Mouse (Mus musculus): ENCODE data around the gene Gdf11.
A peak's percentile ranks its signal among the peaks of the same experiment; 100 is the strongest.

Gdf11 gene

DNA sequence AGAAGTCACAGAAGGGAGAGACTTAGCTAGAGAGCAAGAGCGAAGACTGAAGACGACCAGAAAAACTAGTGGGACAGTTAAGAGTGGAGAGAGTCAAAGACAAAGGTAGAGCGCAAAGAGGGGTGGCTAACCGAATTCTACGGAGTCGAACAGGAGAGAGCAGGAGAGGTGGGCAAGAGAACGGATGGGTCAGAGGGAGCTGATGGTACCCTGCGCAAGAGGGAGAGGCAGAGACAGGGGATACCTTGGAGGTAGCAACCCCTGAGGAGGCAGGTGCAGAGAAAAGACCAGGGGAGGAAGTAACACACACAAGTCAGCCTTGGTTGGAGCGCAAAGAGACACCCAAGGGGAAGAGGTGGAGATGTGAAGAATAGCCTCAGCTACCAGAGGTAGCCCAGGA lies 728 bp upstream of the Gdf11 start:
- DNase-seq (ENCODE audit: low read depth) = no peak

DNA sequence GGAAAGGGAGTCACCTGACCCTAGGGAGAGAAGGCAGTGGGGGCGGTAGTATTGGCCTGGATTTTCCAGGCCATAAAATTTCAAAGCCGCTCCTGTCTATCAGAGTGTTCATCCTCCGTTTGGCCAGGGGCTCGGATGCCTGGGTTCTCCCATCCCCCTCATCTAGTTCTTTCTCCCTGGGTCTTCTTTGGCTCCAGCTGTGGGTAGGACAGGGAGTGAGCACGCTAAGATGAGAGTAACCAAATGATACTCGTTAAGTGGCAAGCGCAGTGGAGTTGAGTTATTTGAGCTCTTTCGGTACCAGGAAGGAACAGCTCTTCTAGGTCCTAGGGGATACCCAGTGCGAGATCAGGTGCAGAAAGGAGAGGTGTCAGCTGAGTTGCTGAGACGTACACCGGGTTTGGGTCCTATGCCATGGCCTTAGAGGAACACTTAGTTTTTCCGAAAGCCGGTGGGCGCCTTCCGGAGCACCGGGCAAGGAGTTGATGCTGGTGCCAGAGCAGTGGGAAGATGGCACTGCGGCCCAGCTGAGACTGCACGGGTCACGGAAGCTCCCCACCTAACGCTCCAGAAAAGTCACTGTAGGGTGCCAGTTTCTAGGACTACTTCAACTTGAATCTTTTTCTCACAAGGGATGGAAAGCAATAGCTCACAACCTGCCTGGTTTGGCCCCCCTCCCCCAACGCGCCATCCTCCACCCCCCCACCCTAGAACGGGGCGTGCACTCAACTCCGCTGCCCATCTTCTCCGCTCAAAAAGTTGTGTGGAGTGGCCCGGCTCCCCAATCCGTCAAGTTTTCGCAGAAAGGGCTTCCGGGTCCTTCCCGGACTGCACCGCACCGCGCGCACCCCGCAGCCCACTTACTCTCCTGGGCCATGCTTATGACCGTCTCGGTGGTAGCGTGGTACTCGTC lies 879 bp downstream of the Gdf11 start:
- DNase-seq (ENCODE audit: low read depth) = no peak

DNA sequence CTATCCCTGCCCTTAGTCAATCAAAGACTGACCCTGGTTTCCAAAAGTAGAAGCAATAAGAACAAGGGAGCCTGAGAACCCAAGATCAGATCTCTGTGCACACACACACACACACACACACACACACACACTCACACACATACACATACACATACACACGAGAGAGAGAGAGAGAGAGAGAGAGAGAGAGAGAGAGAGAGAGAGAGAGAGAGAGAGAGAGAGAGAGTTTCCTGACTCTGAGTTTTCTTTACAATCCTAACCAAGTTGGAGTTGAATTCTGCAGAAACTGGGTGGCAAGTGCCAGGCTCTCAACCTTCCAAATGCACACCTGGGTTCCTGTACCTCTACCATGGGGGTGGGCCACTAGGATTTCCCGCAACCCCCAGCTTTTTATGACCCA lies 1.7 kb downstream of the Gdf11 start:
- DNase-seq (ENCODE audit: low read depth) = no peak

DNA sequence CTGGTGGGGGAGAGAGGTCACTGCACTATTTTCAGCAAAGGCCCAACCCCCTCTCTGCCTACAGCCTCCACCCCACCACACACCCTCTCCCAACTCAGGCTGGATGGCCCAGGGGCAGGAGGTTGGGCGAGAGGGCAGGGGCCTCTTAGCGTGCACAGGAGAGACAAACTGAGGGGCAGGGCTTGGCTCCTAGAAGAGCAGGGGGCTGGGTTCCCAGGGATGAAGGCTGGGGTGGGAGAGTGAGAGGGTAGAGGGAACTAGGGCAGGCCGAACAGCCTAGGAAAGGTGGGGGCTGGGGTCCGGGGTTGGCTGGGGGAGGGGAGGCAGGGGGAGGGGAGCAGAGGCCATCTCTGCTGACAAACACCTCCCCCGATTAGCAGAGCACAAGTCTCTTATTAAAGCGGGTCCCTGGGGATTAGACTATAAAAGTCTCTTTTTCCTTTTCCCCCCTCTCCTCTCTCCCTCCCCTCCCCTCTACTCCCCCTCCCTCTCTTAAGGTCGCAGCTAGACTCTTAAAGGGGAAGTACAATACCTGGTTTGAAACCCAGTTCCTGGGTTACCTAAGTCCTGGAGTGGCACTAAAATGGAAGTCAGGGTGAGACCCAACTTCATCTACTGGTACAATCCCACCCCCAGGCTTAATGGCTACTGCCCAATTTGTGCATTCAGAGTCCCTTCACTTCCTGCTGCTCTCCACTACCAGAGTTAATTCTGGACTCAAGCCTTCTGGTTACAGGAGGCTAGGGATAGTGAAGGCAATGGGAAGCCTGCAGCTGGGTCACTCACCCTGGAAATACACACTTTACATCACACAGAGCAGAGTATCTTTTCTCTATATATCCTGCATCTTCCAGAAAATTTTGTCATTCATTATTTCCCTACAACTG lies 2.3 kb downstream of the Gdf11 start:
- no peak for DNase-seq (ENCODE audit: low read depth)

DNA sequence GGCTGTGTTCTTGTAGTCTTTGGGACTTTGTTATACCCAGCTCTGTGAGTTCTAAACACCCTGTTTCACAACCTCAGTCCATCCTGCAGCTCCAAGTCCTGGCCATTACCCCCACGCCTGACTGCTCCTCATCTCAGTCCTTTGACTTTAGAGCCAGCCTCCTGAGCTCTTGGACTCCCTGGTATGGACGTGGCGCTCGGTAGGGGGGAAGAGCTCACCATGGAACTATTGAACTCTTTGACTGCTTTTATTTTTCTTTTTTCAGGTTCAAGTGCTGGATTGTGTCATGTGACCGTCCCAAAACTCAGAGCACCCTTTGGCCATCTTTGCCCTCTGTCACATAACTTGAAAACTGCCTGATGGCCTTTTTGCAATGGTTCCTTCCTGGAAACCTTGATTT lies 9.5 kb downstream of the Gdf11 start:
- no peak for DNase-seq (ENCODE audit: low read depth)

DNA sequence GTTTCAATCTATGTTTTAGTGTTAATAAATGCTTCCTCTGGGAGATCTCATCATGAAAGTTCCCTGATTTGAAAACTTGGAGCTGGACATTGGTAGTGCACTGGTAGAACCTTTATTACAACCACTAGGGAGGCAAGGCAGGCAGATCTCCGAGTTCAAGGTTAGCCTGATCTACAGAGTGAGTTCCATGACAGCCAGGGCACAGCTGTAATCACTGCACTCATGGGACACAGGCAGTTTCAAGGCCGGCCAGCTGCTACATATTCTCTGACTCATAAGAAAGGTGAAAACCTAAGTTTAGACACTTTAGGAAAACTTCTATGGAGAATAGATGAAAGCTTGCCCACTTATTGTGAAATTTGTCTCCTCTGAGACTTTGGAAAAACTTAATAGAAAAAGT lies 12.7 kb downstream of the Gdf11 start:
- no peak for DNase-seq (ENCODE audit: low read depth)

DNA sequence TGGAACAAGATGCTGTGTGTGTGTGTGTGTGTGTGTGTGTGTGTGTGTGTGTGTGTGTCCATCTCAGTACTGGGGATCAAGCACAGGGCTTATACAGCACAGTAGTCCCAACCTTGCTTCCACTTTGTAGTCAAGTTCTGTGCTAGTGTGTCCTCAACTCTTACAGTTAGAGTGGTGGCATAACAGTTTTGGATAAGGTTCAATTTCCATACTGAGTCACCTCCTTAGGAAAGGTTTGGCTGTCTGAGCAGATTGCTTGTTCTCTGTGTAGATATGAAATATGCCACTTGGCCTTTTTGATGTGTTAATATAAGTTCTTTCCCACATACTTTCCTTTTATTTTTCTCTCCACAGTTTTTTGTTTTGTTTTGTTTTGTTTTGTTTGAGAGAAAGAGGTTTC lies 13.2 kb downstream of the Gdf11 start:
- DNase-seq (ENCODE audit: low read depth) = peak; percentile 70

DNA sequence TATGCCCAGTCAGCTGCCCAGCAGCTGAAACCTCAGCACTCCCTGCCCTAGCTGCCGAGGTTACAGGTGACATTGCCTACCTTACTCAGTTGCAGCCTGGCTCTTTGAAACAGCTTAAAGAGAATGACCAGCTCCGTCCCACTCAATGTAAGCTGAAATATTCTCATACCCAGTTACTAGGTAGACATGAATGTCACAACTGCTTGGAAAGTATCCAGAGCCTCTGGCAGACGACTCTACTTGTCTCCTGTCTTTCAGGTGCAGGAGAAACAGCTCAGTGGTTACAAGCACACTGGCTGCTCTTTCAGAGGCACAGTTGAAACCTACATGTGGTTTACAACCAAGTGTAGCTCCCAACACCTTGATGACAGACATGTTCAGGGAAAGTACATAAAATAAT lies 21.2 kb downstream of the Gdf11 start:
- no peak for DNase-seq (ENCODE audit: low read depth)

DNA sequence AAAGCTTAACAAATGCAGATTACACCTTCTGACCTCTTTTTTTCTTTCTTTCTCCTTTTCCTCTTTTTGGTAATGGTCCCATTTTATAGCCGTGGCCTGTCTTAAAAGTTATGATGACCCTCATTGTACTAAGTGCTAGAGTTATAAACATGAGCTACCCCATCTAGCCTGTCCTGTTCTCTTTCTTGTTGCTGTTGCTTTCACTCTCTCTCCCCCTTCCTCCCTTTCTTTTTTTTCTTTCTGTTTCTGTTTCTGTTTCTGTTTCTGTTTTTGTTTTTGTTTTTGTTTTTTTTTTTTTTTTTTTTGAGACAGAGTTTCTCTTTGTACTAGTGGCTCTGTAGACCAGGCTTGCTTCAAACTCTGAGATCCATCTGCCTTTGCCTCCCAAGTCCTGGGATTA lies 25.0 kb downstream of the Gdf11 start:
- no peak for DNase-seq (ENCODE audit: low read depth)

DNA sequence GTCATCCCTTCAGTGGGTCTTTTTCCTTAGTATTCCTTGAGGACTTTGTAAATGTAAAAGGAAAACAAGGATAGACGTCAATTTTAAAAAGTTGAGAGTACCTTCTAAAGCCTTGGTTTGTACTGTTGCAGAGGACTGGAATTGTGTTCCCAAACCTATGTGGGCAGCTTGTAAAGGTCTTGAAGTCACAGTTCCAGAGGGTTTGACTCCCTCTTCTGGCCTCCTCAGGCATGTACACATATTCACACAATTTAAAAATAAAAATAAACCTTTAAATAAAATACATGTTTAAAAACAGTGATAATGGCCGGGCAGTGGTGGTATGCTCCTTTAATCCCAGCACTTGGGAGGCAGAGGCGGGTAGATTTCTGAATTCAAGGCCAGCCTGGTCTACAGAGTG lies 25.5 kb downstream of the Gdf11 start:
- peak; percentile 57 for DNase-seq (ENCODE audit: low read depth)

DNA sequence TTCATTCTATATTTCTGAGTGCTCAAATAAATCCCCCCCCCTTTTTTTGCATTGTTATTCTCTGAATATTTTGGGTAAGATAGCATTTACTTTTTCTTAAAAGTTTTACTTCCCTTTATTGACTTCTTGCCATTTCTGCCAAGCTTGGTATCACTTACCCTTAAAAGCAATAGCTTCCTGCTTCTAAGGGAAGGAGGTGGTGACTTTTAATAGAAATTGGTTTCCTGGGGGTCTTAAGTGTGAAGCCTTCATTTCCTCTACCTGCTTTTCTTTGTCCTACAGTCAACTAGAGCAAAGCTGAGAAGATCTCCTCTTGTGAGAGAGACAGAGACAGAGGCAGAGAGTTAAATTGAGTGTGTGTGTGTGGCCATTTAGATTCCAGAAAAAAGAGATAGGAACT lies 30.3 kb downstream of the Gdf11 start:
- no peak for DNase-seq (ENCODE audit: low read depth)

DNA sequence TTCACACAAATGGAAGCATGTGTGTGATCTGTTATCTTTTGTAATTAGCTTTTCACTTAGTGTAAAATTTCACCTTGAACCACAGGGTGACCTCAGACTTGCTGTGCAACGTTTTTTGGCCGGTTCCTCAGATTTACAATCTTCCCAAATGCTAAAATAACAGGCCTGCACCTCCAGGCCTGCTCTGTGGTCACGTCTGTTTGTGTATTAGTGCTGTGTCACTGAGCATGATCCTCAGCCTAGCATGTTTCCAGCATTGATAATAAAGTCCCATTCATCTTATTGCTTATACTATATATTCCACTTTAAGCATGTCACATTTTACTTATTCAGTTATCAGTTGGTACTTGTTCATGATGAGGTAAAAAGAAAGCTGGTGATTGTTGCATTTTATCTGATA lies 41.2 kb downstream of the Gdf11 start:
- DNase-seq (ENCODE audit: low read depth) = no peak

DNA sequence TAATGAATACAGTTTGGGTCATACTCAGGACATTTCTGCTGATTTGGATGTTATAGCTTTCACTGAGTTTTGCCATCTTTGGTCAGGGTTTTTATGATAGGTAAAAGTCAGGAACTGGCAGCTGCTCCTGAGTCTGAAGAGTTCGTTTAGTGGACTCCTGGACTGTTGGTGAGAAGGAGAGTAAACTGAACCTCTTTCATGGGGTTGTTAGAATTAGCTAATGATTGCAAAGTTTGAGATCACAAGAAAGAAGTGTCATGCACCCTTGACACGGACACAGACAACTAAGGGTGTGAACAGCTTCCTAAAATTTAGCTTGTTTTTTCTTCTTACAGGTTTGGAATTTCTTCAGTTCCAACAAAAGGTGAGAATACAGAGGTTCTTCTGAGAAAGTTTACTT lies 43.1 kb downstream of the Gdf11 start:
- DNase-seq (ENCODE audit: low read depth) = no peak

DNA sequence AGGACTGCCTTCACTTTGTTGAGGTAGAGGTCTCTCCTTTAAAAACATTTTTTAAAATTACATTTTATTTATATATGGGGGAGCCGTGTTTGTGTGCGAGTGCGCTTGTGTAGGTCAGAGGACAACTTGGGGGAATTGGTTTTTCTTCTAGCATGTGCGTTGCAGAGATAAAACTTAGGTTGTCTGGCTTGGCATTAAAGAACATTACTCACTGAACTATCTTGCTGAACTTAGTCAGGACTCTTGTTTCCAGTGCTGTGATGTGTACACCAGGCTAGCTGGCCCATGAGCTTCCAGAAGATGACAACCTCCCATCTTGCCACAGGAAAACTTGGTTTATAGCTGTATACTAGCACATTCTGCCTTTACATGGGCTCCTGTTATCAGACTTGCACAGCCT lies 44.9 kb downstream of the Gdf11 start:
- no peak for DNase-seq (ENCODE audit: low read depth)

DNA sequence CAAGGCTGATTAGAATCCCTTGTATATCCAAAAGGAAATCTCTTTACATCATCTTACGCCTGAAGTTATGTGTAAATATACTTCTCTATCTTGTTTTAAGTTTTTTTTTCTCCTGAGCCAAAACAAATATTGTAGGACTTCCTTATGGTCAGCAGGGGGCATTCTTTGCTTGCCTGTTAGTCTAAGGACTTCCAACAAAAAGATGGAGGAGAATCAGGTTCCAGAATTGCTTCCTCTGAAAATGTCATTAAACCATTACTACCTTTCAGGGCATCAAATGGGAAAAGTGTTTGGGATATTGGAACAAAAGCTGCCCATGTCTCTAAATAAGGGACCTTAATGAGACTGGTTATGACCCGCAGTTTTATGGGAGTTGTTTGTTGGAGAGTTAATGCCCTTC lies 46.0 kb downstream of the Gdf11 start:
- DNase-seq (ENCODE audit: low read depth) = peak; percentile 71

DNA sequence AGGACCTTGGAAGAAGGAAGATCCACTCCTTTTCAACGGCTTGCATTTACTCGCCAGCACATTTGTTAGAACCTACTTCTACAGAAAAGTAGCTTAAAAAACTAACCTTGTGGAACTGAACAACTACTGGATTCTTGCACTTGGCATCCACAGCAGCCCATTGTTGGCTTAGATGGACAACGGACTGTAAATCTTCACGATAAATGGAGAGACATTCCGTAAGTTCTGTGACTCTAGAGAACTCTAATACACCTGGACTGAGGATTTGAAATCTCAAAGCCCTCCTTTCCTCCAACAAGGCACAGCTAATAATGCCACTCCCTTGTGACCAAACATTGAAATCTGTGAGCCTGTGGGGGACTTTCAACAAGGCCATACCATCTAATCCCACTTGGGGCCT lies 48.3 kb downstream of the Gdf11 start:
- no peak for DNase-seq (ENCODE audit: low read depth)

DNA sequence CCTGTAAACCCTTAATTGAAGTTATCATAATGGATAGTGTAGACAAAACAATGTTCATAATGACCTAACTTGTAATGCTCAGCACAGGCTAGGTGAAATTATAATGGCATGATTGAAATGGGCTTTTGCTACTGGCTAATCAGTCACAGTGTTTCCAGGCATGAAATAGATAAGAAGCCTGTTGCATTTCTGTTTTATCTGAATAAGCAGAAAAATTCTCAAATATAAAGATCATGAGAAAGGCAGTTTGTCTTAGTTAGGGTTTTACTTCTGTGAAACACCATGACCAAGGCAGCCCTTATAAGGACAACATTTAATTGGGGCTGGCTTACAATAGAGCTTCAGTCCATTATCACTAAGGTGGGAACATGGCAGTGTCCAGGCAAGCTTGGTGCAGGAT lies 50.9 kb downstream of the Gdf11 start:
- no peak for DNase-seq (ENCODE audit: low read depth)

DNA sequence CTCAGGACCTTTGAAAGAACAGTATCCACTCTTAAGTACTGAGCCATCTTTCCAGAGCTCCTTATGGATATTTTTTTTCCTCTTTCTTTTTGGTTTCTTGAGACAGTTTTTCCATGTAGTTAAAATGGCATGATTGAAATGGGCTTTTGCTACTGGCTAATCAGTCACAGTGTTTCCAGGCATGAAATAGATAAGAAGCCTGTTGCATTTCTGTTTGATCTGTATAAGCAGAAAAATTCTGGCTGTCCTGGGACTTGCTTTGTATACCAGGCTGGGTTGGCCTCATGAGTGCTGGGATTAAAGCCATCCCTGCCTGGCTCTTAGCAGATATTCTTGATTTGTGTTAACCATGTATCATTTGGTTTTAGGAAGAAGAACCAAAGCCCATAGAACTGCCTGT lies 52.1 kb downstream of the Gdf11 start:
- no peak for DNase-seq (ENCODE audit: low read depth)

DNA sequence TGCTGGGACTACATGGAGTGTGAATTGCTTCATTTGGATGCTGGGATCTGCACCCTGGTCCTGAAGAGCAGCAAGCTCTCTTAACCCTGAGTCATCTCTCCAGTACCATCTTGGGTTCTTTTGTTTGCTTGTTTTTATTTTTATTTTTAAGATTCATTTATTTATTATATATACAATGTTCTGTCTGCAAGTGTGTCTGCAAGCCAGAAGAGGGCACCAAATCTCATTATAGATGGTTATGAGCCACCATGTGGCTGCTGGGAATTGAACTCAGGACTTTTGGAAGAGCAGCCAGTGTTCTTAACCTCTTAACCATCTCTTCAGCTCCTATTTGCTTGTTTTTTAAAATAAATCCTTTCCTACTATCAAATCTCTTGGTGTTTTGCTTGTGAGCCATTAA lies 54.1 kb downstream of the Gdf11 start:
- no peak for DNase-seq (ENCODE audit: low read depth)

All from NIH3T3 (cell line).